Mouse (Mus musculus) adrenal gland, adult 8-10 months (tissue): ENCODE measurements around the gene 1700013F07Rik. TPM values are rescaled to one million over a fixed set of nuclear protein-coding genes. Genes with fewer than 3 reads are reported as not detected.
A peak's percentile ranks its signal among the peaks of the same experiment; 100 is the strongest.
"Not testable (repeated sequence)": the region's sequence is repeated elsewhere in the genome, so short reads cannot be mapped to it uniquely, and the experiment has no call there.

ENCODE experiments used
- DNase-seq: peaks from one replicate; pipeline ENCODE4 v3.0.0; 2022
- total RNA-seq, 4 experiments: library from RNA; stranded (reverse); gene quantifications; 2 replicates each; pipeline ENCODE4 v1.2.4; 2022

1700013F07Rik gene
- total RNA-seq, 4 experiments from 2014 or later: 0.45 to 0.59 TPM; not detected in 2

DNA sequence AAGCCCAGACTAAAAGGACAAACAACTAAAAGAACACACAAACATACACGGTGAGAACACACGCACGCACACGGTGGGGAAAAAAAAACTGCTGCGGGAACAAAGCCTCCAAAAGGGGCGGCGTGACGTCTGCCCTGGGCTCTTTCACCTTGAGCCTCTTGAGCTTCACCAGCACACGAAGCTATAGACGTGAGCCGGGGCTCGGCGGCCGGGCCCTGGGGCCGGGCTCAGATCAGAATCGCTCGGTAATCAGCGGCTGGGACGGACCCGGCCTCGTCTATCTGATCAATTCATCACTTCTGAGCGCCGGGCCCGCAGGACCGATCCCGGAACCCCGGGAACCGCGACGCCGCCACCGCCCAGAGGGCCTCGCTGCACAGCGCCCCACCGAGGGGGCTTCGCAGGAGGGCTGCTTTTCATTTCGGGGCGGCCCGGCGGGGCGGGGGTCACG, 20.2 kb downstream of the 1700013F07Rik start:
- DNase-seq: no peak

DNA sequence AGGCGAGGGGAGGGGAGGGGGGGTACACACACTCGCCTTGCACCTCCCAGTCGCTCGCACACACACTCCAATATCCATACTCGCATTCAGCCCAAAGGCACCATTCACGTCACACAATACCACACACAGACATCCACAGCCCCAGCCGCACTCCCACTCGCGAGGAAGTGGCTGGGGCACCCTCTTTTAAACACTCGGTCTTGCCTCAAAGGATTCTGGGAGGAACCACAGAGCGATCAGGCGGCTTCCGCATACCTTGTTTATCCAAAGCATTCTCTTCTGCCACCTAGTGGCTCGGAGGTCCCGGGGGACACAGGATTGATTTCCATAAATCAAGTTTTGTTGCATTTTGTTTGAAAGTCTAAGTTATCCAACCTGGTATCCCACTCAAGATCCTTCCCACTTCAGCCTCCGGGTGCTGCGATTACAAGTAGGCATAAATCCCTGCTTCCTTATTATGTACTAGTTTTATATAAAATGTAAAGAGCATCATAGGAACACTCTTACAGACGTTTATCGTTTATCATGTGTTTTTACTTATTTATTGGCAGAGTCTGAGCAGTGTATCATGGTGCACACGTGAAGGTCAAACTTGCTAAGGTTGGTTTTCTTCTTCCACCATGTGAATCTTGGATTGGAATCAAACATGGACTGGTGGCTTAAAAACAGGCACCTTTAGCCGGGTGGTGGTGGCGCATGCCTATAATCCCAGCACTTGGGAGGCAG, 20.8 kb downstream of the 1700013F07Rik start:
- peak; percentile 91 for DNase-seq

GRCm38 (mm10) chr3:108557888-108558287, 23.9 kb downstream of the 1700013F07Rik start:
- no peak for DNase-seq

GRCm38 (mm10) chr3:108562133-108562730, 28.3 kb downstream of the 1700013F07Rik start, which contains the start of gene Tmem167b:
Gene Tmem167b, minus strand, starts transcription at chr3:108562466.
- DNase-seq: peak; percentile 96

GRCm38 (mm10) chr3:108562777-108563271, 28.9 kb downstream of the 1700013F07Rik start:
- DNase-seq: no peak

DNA sequence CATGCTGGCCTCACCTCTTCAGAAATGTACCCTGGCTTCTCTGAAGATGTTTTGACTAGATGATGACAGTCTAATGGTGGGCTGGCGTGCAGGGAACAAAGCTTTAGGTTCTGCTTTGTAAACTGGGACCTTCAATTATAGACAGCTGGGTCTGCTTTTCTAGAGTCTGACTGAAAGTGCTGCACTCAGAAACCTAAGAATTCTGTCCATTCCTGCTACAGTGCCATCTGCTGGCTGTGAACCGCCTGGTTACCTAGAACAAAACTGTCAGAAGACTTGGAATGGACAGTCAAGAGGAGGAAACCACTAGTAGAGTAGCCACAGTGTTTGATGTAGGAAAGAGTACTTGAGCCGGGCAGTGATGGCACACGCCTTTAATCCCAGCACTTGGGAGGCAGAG, 29.4 kb downstream of the 1700013F07Rik start:
- DNase-seq: peak; percentile 70

GRCm38 (mm10) chr3:108567990-108568877, 34.3 kb downstream of the 1700013F07Rik start:
- no peak for DNase-seq

- DNase-seq: not testable (repeated sequence)
Measured at GRCm38 (mm10) chr3:108569636-108570035, 35.7 kb downstream of the 1700013F07Rik start.

DNA sequence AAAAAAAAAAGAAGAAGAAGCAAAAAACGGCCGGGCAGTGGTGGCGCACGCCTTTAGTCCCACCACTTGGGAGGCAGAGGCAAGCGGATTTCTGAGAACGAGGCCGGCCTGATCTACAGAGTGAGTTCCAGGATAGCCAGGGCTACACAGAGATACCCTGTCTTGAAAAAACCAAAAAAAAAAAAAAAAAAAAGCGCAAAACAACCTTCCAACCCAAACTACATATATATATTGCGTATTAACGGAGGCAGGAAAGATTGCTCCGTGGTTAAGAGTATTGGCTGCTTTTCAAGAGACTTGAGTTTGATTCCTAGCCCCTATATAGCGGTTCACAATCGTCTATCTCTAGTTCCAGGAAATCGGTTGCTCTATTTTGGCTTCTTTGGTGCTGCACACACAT, 36.9 kb downstream of the 1700013F07Rik start:
- DNase-seq: no peak

DNA sequence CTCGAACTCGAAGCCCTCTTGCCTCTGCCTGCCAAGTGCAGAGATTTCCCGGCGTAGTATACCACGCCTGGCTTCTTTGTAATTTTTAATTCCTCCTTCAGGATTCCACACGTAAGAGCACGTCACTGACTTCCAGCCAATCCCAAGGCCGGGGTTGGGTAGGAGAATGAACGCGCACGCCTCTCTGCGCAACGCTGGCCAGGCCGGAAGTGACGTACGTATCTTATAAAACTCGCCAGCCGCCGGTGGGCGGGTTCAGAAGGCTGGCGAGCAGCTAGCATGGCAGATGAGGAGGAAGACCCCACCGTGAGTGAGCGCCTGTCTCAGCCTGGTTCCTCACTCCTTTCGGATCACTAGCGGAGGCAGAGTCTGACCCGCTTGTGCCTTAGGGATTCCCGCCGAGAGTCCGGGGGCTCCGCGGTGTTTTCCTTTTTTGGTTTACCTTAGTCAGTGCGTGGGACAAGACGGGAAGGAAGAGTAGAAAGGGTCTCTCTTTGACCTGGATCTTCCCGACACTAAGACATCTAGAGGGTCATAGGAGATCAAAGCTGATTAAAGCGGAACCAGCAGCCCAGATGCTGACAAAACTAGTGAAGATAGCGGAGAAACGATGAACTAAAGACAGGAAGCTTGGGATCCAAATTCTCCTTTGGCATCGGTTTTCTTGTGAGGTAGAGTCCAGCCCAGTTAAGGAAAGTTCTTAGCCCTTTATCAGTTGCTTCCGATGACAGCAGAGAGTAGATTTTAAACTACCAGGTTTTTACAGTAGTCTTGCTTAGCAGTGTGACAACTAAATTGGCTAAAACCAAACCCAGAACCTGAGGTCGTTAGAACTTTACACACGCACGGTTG, 37.7 kb downstream of the 1700013F07Rik start, which contains the start of gene Taf13:
Gene Taf13 (plus strand): TSS at position 256 of the 852 bp plus-strand sequence.
- DNase-seq: peak; percentile 94

DNA sequence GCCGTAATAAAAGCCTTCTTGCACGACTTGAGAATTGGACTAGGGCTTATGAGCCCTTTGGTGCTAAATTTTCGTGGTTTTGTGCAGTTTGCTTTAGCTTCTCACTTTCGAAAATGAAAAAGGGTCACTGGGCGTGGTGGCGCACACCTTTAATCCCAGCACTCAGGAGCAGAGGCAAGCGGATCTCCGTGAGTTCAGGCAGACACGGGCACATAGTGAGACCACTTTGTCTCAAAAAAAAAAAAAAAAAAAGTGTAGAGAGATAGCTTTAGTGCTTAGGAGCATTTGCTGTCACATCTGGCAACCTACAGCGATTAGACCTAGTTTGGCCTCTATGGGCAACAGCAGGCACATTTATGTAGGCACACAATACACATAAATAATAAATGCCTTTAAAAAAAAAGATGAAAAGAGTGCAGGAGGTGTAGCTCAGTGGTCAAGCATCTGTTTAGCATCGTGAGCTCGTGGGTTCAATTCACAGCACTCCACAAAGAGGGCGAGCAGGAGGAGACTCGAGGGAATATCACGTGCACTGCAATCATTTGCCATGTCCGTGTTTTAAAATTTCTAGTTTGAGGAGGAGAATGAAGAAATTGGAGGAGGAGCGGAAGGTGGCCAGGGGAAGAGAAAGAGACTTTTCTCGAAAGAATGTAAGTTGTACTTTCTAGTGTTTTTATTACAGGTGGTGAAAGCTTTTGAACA, 38.5 kb downstream of the 1700013F07Rik start:
- DNase-seq: no peak

GRCm38 (mm10) chr3:108574018-108574417, 40.1 kb downstream of the 1700013F07Rik start:
- no peak for DNase-seq

DNA sequence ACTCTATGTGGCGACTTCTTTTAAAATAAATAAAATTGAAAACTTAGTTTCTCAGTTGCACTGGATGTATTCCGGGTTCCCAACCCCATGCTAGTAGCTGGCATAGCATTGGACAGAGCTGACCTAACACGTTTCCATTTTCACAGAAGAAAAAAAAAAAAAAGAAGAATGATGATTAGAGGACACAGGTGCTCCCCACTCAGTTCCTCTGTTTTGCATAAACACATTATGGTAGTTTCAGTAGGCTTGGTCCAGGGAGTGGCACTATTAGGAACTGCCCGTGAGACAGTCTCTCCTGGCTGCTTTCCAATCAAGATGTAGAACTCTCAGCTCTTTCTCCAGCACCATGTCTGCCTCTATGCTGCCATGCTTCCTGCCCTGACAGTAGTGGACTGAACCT, 50.6 kb downstream of the 1700013F07Rik start:
- DNase-seq: no peak

DNA sequence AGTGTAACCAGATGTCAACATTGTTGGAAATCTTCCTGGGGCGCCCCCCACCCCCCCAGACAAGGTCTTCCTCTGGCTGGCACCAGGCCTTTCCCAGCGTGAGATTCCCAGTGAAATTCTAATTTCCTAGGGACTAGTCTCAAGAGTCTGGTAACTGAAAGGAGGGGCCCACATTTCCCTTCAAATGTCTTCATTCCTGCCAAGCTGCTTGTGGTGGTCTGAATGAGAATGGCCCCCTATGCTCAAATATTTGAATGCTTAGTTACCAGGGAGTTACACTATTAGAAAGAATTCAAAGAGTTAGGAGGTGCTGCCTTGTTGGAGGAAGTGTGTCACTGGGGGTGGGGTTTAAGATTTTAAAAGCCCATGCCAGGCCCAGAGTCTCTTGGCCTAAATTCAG, 54.5 kb downstream of the 1700013F07Rik start:
- DNase-seq: no peak

- peak; percentile 95 for DNase-seq
Measured at GRCm38 (mm10) chr3:108590786-108591529, 57.0 kb downstream of the 1700013F07Rik start, which contains the start of gene Wdr47. Gene Wdr47, plus strand, starts transcription at chr3:108591279.

GRCm38 (mm10) chr3:108591530-108592522, 57.9 kb downstream of the 1700013F07Rik start:
- DNase-seq: no peak
